Mouse (Mus musculus) cerebellum, adult 8-10 months (tissue): ENCODE measurements around the gene Slamf9.

Experiments used
- DNase-seq: peaks from one replicate; pipeline ENCODE4 v3.0.0; 2022

Gene Slamf9

GRCm38 (mm10) chr1:172514551-172515268 lies 39.6 kb downstream of the Slamf9 start:
- no peak for DNase-seq

GRCm38 (mm10) chr1:172515396-172515795 lies 40.2 kb downstream of the Slamf9 start:
- no peak for DNase-seq

GRCm38 (mm10) chr1:172518013-172518412 lies 42.9 kb downstream of the Slamf9 start:
- DNase-seq, result no peak

GRCm38 (mm10) chr1:172519644-172520043 lies 44.5 kb downstream of the Slamf9 start:
- no peak for DNase-seq

- no peak for DNase-seq
These were observed 45.6 kb downstream of the Slamf9 start, which contains the start of gene Cfap45 for GRCm38 (mm10) chr1:172520576-172521440. Gene Cfap45 (plus strand): TSS chr1:172520801.

GRCm38 (mm10) chr1:172522524-172522923 lies 47.4 kb downstream of the Slamf9 start:
- no peak for DNase-seq

GRCm38 (mm10) chr1:172523699-172524101 lies 48.5 kb downstream of the Slamf9 start:
- no peak for DNase-seq

- DNase-seq, result no peak
These were observed 50.0 kb downstream of the Slamf9 start for GRCm38 (mm10) chr1:172525027-172525764.

- no peak for DNase-seq
These were observed 50.8 kb downstream of the Slamf9 start for GRCm38 (mm10) chr1:172525971-172526370.

- no peak for DNase-seq
These were observed 51.4 kb downstream of the Slamf9 start for GRCm38 (mm10) chr1:172526380-172527081.

GRCm38 (mm10) chr1:172527431-172527830 lies 52.3 kb downstream of the Slamf9 start:
- no peak for DNase-seq
